Mouse (Mus musculus) G1E (cell line): ENCODE results near the gene Rnf5.

Experiments used
- CTCF ChIP-seq: IDR thresholded peaks from 2 replicates; pipeline ENCODE4 v1.5.1; 2012; ENCODE audit warnings: low read depth, low read length, inconsistent platforms, mixed read lengths
- POLR2AphosphoS5 ChIP-seq: IDR thresholded peaks from 2 replicates; pipeline ENCODE4 v1.6.1; 2012; ENCODE audit warnings: low read depth, low read length, inconsistent platforms; ENCODE audit not compliant: insufficient replicate concordance
- TAL1 ChIP-seq: conservative IDR thresholded peaks from 2 replicates; pipeline ENCODE4 v1.6.1; 2012; ENCODE audit warnings: low read depth, low read length, inconsistent platforms, mixed read lengths

GRCm38 (mm10) chr17:34632261-34632691 lies 28.8 kb upstream of the Rnf5 start:
- TF ChIP-seq CTCF (no peak), TAL1 (no peak), POLR2AphosphoS5 (no peak)
